Mouse (Mus musculus): ENCODE measurements around the gene Park7. TPM values are rescaled to one million over a fixed set of nuclear protein-coding genes. Genes with fewer than 3 reads are reported as not detected.

The Park7 gene
- total RNA-seq, 2 experiments from 2014 or later = 279 to 299 TPM

DNA sequence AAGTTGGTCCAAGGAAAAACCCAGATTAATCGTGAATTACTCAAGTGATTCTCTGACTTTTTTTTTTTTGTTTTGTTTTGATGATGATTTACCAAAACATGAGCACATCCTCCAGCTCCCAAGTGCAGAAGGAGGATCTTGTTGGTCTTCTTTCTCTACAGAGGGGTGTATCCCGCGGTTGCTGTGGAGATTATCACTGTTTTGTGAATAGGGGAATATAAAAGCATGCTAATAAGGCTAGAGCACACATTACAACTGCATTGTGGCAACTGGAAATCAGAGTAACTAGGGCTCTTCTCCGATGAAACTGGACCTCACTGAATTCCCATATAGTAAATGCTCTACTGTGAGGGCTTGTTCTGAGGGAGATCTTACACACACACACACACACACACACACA is 61.8 kb downstream of the Park7 start:
- DNase-seq (ENCODE audit: low spot score in 2 of 2) = no peak

DNA sequence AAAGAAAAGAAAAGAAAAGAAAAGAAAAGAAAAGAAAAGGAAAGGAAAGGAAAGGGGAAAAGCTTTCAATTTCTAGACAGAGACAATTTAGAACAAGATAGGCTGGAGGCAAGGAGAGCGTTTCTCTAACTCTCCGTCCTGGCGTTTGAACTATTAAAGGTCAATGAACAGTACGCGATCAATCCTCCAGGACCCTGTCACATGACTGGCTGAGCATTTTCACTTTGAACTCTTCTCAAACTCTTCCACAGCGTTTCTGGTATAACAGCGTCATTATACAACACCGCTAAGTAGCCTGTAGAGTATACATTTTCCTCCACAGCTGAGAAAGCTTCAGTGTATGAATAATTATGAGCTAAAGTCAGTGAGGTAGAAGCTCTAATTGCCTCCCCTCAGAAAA is 62.2 kb downstream of the Park7 start:
- DNase-seq (ENCODE audit: low spot score in 2 of 2) = no peak

DNA sequence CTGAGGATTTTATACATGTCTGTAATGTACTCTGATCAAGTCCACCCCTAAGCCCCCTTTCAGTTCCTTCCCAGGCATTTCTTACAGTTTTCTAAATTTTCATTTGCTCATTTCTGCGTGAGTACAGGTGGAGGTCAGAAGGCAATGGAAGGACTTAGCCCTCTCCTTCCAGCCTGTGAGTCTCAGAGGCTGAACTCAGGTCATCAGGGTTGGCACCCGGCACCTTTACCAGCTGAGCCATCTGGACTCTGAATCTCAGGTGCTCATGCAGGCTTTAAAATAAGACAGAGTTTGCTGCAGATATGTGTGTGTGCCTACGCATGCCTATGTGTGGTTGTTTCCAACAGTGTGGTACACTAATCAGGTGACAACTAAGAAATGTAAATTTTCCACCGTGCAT is 63.3 kb downstream of the Park7 start:
- no peak for DNase-seq (ENCODE audit: low spot score in 2 of 2)

DNA sequence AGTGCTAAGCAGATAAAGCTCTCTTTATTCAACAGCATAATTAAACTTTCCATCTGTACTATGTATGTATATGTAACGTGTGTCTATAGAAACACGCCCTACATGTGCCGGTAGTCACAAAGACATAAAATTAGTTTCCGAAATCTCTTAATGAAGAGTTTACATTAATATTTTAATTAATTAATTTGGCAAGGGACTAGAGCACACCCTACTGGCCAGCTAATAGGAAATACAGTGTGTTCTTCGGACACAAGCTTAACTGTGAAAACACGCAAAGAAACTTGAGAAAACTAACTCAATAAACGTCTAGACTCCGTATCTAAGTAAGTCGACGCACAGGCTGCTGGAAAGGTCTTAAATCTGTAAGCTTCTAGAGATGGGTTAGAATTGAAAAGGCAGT is 64.3 kb downstream of the Park7 start:
- no peak for DNase-seq (ENCODE audit: low spot score in 2 of 2)

Other genes starting within 250 kb of the Park7 start
- gene Errfi1, start 60.5 kb downstream of the Park7 start, total RNA-seq (2021) = 10 to 100 TPM; 40.7 to 53.5 TPM
- under 1 TPM in 1 of 2 experiments, not detected in 1; 0.33 TPM for gene Tnfrsf9, start 125 bp upstream of the Park7 start, total RNA-seq (2021)
- gene Uts2, start 82.7 kb upstream of the Park7 start, total RNA-seq (2021) = not detected
- gene Per3, start 130.2 kb upstream of the Park7 start, total RNA-seq (2021) = 1 to 10 TPM; 5.2 to 6.6 TPM
- 10 to 100 TPM; 60.4 to 72.5 TPM for gene Vamp3, start 143.5 kb upstream of the Park7 start, total RNA-seq (2021)
- gene Gm13090, start 175.1 kb upstream of the Park7 start, total RNA-seq (2021) = not detected

All from adrenal gland, adult 18-20 months (tissue).